Mouse (Mus musculus) liver, adult 2 months (tissue): ENCODE measurements around the gene Zbtb25.

Experiments used
- CTCF ChIP-seq: fragments of 200-500 bp; IDR thresholded peaks from 2 replicates; pipeline ENCODE4 v1.5.1; 2011; ENCODE audit warnings: low read depth, low read length, control low read depth
- POLR2A ChIP-seq: fragments of 200-500 bp; IDR thresholded peaks from 2 replicates; pipeline ENCODE4 v1.6.1; 2011; ENCODE audit warnings: low read length, control low read depth; ENCODE audit not compliant: insufficient read depth; ENCODE audit errors: extremely low read depth

DNA sequence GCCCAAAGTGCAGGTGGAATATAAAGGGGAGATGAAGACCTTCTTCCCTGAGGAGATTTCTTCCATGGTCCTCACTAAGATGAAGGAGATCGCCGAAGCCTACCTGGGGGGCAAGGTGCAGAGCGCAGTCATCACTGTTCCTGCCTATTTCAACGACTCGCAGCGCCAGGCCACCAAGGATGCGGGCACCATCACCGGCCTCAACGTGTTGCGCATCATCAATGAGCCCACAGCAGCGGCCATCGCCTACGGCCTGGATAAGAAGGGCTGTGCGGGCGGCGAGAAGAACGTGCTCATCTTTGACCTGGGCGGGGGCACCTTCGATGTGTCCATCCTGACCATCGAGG, 35.4 kb upstream of the Zbtb25 start:
- TF ChIP-seq CTCF, result no peak
- no peak for TF ChIP-seq POLR2A
